Mouse (Mus musculus) embryo, embryonic 10.5 days (tissue): Measurements from ENCODE around the gene Ccdc69.

ENCODE experiments used
- DNase-seq: peaks from one replicate; pipeline ENCODE4 v3.0.0-alpha.2; 2015; ENCODE audit warnings: low spot score

The Ccdc69 gene

DNA sequence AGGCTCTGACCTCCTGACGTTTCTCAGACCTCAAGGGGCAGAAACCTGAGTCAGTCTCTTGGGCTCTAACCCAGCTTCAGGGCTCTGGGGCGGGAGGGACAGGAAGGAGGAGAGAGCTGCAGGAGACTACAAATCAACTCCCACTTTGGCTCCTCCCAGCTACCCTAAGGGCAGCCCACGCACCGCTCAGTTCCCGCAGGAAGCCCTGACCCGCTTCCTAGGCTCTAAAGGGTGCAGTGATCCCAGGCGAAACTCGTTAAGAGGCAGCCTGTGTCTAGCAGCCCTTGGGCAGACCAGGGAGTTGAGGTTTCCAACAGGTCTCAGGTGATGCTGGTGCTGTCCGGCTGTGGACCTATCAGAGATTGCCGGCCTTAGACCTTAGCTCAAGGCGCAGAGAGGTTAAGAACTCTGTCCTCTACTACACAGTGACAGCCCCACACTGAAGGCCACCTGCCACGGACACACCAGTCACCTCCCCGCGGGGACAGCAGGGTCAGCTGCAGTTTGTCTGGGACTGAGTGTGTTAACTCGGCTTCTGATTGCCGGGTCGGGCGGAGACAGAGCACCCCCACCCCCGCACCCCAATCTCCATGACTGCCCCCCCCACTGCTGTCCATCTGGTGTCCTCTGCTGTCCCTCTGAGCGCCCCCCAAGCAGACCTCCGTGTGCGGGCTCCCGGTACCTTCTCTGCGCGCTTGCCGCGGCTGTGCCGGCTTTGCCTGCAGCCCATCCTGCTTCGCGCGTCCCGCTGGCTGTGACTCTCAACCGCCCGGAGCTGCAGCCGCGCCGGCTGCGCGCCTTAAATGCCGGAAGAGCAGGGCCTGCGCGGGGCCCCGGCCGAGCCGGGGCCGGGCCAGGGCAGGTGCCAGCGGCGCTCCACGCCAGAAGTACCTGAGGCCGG, at the start of gene Ccdc69:
Ccdc69 (minus strand) TSS at position 801 of the 901 bp plus-strand sequence.
- peak; percentile 66 for DNase-seq

DNA sequence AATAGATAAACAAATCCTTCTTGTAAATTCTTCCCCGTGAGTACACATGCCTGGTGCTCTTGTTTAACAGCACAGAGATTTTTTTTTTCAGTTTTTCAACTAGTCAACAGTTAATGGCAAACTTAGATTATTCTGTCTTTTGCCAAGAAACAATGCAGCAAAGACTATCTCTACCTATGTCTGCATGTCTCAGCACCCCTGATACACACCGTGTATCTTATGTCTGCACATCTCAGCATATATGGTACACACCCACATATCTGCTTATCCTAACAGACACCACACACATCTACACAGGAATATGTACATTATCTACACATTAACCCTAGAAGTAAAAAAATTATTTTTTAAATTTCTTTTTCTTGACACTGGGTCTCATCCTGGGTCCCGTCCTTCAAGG, 48.7 kb upstream of the Ccdc69 start:
- DNase-seq, result no peak

DNA sequence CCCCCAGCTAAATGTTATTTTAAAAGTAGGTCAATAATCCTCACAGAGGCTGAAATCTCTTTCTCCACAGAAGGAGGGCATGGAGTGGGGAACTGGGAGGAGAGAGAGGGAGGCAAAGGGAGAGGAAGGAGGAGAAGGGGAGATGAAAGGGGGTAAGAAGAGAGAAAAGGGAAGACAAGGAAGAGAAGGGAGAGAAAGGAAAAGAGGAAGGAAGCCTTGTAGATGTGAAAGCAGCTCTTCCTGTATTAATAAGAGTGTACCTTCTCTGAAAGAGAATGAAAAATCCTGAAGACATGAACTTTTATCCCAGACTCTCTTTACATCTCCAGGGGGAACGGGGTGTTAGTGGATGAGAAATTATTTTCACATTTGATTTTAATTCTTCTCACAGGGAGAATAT, 43.5 kb upstream of the Ccdc69 start:
- no peak for DNase-seq

DNA sequence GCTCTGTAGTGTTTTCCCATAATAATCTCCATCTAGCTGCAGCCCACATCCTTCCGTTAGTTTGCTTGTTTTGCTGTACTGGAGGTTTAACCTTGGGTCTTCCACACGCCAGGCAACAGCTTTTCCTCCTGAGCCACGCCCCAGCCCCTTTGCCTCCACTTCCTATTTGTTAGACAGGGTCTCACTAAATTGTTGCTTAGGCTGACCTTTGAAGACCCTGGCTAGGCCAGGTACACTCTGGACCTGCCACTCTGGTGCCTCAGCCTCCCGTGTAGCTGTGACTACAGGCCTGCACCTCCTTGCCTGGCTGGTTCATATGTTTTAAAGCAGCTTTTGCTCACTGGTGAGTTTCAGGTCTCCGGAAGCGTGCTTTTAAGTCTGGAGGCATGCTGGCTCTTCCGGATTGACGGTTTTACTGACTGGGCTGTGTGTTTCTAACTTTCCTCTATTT, 42.9 kb upstream of the Ccdc69 start:
- no peak for DNase-seq

DNA sequence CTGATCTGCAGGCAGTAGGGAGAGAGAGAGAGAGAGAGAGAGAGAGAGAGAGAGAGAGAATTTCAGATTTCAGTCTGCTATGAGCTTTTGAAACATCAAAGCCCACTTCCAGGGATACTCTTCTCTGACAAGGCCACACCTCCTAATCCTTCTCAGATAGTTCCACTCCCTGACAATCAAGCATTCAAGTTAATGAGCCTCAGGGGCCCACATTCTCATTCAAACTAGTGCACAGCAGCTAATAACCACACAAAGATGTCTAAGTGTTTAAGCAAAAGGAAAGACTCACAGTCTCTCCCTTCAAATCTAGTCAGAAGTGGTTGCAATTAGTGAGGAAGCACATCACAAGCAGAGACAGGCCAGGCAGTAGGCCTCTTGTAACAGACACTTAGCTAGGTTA, 42.3 kb upstream of the Ccdc69 start:
- DNase-seq, result no peak

DNA sequence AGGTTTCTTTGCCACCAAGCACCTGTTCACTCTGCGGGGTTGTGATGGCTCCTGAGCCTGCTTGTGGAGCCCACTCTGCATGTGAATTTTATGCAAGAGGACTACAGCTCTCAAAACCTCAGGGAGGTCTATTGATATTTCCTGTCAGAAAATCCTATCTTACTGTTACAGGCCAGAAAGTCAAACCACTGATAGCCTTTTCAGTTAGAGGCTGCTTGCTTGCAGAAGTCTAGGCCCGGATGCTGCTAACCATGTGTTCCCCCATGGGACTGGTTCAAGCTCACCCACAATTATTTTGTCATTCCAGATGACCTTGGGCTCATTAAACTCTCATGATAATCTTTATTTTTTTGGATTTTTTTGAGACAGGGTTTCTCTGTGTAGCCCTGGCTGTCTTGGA, 39.1 kb upstream of the Ccdc69 start:
- no peak for DNase-seq

DNA sequence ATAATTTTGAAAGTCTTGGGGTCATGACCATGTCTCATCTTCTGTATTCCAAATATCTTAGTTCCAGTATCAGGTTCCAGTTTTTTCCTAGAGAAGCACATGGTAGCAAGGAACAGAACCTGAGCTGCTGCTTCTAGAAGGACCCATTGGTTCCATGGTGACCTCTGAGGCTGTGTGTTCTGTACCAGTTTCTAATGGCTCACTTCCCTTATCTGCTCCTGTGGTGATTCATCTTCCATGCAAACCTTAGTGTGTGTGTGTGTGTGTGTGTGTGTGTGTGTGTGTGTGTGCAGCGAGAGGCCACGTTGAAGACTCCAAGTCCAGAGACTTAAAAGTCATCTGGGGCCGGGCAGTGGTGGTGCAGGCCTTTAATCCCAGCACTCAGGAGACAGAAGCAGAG, 38.1 kb upstream of the Ccdc69 start:
- no peak for DNase-seq

DNA sequence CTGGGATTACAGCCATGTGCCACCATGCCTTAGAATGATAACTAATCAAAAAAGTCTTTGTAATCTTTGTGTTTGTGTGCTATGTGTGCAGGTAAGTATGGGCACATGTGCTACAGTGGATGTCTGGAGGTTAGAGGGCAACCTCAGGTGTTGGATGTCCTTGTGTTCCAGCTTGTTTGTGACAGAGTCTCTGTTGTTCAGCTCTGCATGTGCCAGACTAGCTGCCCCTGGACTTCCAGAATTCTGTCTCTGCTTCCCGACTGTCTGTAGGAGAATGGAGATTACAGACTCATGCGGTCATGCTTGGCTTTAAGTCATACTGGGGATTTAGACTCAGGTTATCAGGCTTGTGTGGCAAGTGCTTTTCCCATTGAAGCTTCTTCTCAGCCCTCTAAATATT, 36.4 kb upstream of the Ccdc69 start:
- DNase-seq, result no peak

DNA sequence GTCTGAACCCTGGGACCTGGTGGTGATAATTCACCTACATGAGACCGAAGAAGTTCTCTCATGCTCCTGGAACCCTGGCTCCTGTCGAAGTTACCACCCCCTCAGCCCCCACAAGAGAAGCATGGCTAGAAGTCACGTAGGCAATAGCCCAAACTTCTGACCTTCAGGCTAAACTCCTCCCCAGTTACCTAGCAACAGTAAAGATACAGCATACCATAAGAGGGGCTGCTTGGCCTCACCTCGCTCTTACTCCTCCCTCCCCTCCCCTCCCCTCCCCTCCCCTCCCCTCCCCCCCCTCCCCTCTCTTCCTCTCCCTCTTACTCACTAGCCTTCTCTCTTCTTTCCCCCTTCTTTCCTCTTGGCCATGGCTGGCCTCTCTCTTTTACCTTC, 35.9 kb upstream of the Ccdc69 start:
- peak; percentile 23 for DNase-seq

DNA sequence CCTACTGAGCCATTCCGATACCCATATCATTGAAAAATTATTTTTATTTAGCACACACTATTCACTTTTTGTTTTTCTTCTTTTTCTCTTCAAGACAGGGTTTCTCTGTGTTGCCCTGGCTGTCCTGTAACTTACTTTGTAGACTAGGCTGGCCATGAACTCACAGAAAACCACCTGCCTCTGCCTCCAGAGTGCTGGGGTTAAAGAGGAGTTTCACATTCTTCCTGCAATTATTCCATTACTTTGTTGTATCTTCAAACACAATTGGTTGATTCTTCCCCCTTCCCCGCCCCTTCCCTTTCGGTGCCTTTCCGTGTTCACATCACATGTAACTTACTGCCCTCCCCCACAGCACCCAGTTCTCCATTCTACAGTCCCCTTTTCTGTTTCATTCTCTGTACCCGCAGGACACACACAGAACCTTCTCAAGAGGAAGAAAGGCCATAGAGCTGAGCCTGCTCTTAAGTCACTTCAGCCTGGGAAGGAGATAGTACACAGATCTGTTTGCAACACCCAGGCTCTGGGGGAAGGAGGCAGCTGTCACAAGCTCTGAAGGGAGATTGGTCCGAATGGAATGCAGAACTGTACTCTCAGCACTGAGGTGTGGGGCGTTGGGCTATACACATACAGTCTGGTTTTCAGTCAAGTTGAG, 35.4 kb upstream of the Ccdc69 start:
- peak; percentile 17 for DNase-seq

DNA sequence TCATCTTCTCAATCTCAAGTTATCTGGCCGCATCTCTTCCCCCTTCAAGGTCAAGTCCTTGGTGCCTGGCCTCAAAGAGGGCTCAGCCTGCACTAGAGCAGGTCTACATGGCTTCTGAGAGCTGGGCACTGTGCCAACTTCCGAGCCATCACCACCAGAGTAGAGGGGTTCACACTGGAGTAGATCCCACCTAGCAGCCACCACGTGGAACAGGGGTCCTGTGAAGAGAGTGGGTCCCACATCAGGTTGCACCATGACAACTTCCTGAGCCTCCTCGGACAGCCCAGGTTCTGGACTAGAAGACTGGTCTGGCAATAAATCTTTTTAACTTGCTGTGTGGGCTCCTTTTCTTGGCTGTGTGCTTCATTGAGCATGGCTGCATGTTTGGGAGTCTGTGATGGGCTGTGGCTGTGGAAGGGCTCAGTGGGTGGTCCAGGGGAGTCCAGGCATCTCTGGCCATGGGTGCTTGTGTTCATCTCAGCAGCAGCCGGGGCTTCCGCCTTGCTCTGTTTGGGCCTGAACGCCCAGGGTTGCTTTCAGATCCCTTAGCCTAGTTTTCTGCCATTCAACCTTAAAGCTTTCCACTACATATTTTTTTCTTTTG, 32.7 kb upstream of the Ccdc69 start:
- DNase-seq, result no peak

DNA sequence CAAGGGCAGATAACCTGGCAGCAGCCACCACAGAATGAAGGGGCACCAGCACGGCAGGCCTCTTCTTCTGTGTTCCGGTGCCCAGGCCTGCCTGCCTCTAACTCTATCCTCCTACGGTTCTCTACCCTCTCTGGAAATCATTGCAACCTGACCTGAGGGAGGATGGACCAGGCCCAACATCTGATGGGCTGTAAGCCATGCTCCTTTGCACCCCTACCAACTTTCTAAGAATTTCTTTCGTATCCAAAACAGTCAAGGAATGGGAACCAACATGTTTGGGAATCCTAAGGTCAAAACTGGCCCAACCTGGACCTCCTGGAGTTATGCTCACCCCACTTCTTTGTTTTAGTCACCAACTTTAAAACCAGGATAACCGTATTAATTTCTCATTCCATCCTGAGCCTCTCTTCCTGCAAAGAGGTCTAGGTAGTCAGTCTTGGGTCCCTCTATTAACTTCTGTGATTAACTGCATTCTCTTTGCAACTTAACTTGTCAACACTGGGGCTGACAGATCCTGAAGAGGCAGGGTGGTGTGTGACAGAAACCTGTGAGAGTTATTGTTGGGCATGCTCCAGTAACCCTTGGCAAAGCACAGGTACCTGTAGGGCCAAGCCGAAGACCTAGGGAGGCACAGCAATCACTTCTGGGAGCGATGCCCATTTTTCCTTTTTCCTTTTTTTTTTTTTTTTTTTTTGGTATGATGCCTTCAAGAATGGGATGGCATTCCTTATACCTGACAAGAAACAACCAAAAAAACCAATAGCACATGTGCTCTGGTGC, 31.8 kb upstream of the Ccdc69 start:
- no peak for DNase-seq

DNA sequence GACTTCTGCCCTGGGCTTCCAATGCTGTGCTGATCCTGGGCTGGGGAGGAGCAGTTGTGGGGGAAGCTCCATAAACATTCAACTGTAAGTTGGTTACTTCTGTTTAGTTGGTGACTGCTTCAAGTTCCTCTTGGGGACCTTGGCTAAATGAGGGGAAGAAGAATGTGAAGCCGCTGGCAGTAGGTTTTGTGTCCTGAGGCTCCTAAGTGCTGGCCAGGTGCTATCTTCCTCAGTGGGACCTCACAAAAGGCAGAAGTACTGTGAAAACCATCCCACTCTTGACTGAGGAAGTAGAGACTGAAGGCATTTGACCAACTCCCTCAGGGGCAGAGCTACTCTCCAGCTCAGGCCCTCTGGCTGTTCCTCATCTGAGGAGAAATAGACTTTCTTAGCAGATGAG, 28.7 kb upstream of the Ccdc69 start:
- no peak for DNase-seq

DNA sequence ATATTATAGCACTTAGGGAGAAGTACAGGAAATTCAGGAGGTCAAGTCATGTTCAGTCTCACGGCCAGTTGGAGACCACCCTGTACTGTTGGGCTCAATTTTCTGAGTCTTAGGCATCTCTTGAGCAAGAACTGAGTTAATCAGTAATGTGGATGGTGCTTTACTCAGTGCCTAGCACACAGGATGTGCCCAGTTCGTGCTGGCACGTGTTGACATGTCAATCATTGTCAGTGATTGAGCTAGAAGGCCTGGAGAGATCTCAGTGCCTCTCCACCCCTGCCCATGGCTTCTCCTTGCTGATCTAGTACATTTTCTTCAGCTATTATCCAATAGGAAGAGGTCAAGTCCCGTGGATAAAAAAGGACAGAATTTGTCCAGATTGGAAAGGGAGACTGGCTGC, 27.5 kb upstream of the Ccdc69 start:
- no peak for DNase-seq

DNA sequence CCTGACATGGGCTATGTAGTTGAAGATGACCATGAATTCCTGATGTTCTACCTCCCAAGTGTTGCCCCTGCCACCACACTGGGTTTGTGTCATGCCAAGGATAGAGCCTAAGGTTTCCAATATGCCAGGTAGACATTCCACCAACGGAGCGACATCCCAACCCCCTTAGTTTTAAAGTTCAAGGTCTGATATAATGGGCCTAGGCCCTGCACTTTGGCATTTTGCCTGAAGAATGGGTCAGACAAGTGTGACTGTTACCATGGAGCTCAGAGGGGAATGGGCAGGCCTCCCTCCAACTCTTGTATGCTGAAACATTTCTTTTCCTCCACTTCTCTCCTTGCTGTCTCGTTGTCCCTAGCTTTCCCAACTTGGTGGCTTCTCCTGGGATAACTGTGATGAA, 25.3 kb upstream of the Ccdc69 start:
- DNase-seq, result no peak

DNA sequence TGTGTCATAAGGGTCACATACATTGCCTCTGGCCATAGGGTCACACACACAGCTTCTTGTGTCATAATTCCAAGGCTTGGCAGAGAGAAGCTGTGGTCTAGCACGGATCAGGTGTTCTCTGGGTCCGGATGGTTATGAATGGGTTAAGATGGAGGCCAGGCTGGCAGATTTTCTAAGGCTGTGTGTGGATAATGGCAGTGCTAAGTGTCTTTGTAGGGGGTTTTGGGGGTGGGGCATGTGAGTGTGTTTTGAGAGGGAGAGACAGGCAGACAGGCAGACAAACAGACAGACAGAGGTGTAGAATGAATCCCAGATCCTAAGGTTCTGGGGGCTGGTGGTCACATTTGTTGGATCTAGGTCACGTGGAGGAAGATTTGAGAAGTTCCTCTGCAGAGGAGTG, 24.1 kb upstream of the Ccdc69 start:
- DNase-seq, result no peak

DNA sequence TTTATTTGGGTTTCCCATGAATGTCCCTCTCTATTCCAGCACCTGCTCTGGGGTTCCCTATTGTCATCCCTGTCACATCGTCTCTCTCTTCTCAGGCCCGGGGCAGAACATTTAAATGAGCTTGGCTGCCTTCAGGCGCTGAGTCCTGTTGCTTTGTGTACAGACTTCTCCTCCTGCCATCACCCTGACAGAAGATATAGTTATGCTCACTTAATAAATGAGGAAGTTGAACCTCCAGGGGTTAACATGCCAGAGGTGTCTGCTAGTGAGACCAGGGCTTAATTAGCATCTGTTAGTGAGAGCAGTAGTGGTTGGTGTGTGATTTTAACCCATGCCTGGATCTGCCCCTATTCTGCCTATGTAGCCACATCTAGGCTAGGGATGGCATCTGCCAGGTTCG, 21.9 kb upstream of the Ccdc69 start:
- no peak for DNase-seq

DNA sequence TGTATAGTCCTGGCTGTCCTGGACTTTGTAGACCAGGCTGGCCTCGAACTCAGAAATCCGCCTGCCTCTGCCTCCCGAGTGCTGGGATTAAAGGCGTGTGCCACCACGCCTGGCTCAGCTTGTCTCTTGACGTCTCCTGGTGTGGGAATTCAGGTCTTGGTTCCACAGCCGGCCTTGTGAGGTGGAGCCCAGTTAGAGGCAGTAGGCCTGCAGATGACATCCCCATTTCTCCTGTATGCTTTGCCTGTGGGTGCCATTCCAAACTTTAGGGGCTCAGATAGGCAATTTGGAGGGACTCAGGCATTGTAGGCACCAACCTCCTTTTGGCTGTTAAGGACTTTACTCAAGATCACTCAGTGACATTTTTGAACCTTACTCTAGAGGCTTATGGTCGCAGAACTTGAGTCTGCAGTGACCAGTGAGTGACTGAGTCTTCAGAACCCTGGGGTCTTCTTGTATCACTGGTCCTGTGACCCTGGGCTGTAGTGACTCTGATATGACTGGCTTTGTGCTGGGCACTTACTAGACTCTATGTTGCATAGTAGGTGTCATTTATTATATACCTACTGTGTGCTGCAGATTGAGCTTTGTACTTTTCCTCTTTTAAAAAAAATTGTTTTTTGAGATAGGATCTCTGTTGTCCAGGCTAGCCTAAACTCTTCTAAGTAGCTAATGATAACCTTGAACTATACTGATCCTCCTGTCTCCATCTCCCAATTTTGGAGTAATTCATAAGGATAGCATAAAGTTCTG, 21.3 kb upstream of the Ccdc69 start:
- no peak for DNase-seq

DNA sequence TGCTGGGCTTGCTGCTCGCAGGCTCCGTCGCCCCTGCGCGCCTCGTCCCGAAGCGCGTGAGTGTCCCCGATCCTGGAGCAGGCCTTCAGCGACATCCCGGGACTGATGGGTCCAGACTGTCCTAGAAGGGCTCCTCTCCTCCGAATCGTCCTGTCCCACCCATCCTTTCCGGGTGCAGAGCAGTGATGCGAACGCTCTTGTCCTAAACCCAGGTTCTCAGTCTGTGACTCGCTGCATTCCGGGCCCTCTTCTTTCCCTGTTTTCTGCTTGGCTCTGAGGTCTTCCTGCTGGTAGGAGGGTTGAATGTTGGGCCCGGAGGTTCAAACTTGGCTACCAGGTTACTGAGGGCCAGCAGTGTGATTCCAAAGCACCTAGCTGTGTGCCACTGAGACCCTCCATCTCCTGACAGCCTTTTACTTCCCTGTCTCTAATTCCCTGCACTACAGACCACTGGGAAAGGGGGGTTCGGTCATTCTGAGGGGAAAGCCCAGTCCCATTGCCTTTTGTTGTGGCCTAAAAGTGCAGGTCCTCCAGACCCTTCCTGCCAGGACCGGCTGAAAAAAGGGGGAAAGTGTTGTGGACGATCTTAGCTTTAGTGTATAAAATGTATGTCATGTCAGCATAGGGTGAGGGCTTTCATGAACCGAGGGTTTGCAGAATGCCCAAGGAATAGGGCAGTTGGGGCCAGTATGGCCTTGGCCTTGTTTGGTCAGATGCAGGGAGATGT, 20.4 kb upstream of the Ccdc69 start:
- peak; percentile 15 for DNase-seq

DNA sequence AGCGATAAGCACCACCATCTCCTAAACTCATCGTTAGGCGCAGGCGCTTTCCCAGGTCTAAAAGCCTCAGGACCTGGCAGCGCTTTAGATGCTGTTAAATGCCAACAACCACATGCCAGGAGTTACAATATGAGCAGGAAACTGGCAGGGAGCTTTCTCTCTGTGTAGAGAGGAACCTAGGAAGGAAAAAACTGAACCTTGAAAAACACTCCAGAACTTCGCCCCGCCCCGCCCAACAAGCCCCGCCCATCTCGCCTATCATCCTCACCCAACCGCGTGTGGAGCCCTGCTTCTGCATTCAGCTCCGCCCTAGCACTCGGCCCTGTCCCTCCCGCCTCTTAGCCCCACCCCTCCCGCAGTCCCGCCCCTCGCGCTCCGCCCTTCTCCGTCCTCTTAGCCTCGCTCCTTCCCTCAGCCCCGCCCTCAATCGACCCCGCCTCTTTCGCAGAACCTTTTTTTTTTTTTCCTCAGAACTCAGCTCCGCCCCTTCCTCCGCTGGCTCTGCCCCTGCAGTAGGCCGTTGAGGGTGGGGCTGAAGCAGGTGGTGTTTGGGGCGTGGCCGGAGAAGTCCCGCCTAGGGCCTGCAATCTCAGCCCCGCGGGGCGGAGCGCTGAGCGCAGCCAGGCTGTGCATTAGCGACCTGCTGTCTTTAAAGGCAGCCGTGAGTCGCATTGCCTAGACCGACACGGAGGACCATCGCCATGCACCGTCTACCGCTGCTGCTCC, 19.7 kb upstream of the Ccdc69 start, which contains the start of gene Gm2a:
Gm2a (plus strand) TSS at position 653 of the 726 bp plus-strand sequence.
- DNase-seq, result peak; percentile 97
